Mouse (Mus musculus) left cerebral cortex, postnatal 10 days (tissue): ENCODE measurements around the gene Adck1. TPM values are rescaled to one million over a fixed set of nuclear protein-coding genes. Genes with fewer than 3 reads are reported as not detected.
A peak's percentile ranks its signal among the peaks of the same experiment; 100 is the strongest.
"Not testable (repeated sequence)": the region's sequence is repeated elsewhere in the genome, so short reads cannot be mapped to it uniquely, and the experiment has no call there.

Experiments used
- DNase-seq, 2 experiments: peaks; one replicate each; pipeline ENCODE4 v3.0.0; 2021 to 2022; ENCODE audit warnings: low spot score in 2 of 2, mixed read lengths in 1 of 2; ENCODE audit errors: extremely low spot score in 1 of 2
- intact Hi-C: fragments of 180-260 bp; cut with DNase I; formaldehyde crosslinking; loops from one replicate; pipeline ENCODE4 v1.15.1; 2025
- total RNA-seq, 2 experiments: library from RNA; stranded (reverse); gene quantifications; 2 replicates each; pipeline ENCODE4 v1.2.3; 2021

Adck1 gene
- total RNA-seq: 10 to 100 TPM; 34.3 to 36.3 TPM

- intact Hi-C loops: no loop called here
- DNase-seq: peak; percentile 93
Observed at GRCm38 (mm10) chr12:88360441-88361119, at the start of gene Adck1. Gene Adck1, plus strand, starts transcription at chr12:88360554.

GRCm38 (mm10) chr12:88314556-88314955 lies 45.8 kb upstream of the Adck1 start:
- intact Hi-C loops: no loop called here
- DNase-seq: no peak

GRCm38 (mm10) chr12:88323926-88324325 lies 36.4 kb upstream of the Adck1 start, which contains the start of gene Gm5039:
Gene Gm5039, minus strand, starts transcription at chr12:88324026.
- DNase-seq, intact Hi-C loops: not testable (repeated sequence)

- DNase-seq, intact Hi-C loops: not testable (repeated sequence)
Observed at GRCm38 (mm10) chr12:88336662-88337413, 23.5 kb upstream of the Adck1 start.

GRCm38 (mm10) chr12:88341286-88341685 lies 19.1 kb upstream of the Adck1 start:
- intact Hi-C loops, DNase-seq: not testable (repeated sequence)

GRCm38 (mm10) chr12:88354182-88354702 lies 6.1 kb upstream of the Adck1 start:
- peak in 1 of 2 experiments; percentile 21 for DNase-seq
- intact Hi-C loops: no loop called here

- intact Hi-C loops: no loop called here
Observed at GRCm38 (mm10) chr12:88361120-88361445, 729 bp downstream of the Adck1 start.

GRCm38 (mm10) chr12:88367673-88368072 lies 7.3 kb downstream of the Adck1 start:
- intact Hi-C loops: no loop called here

More at GRCm38 (mm10) chr12:88361120-88361445, 729 bp downstream of the Adck1 start:
- DNase-seq: no peak

GRCm38 (mm10) chr12:88368618-88369017 lies 8.3 kb downstream of the Adck1 start:
- intact Hi-C loops: no loop called here

More at GRCm38 (mm10) chr12:88367673-88368072, 7.3 kb downstream of the Adck1 start:
- DNase-seq: no peak

GRCm38 (mm10) chr12:88369690-88370089 lies 9.3 kb downstream of the Adck1 start:
- intact Hi-C loops, DNase-seq: not testable (repeated sequence)

More at GRCm38 (mm10) chr12:88368618-88369017, 8.3 kb downstream of the Adck1 start:
- no peak for DNase-seq

GRCm38 (mm10) chr12:88370321-88370720 lies 10.0 kb downstream of the Adck1 start:
- intact Hi-C loops, DNase-seq: not testable (repeated sequence)

GRCm38 (mm10) chr12:88372018-88372417 lies 11.7 kb downstream of the Adck1 start:
- DNase-seq: no peak
- intact Hi-C loops: no loop called here

- intact Hi-C loops: no loop called here
- DNase-seq: peak in 1 of 2 experiments; percentile 20
Observed at GRCm38 (mm10) chr12:88376820-88377219, 16.5 kb downstream of the Adck1 start.

- no peak for DNase-seq
- intact Hi-C loops: no loop called here
Observed at GRCm38 (mm10) chr12:88378256-88378655, 17.9 kb downstream of the Adck1 start.

- intact Hi-C loops: no loop called here
- DNase-seq: peak in 1 of 2 experiments; percentile 31
Observed at GRCm38 (mm10) chr12:88388832-88389231, 28.5 kb downstream of the Adck1 start.

- no peak for DNase-seq
- intact Hi-C loops: no loop called here
Observed at GRCm38 (mm10) chr12:88398658-88399057, 38.3 kb downstream of the Adck1 start.

- intact Hi-C loops: loop anchor here (10.0 kb wide), 1 partner anchor 301 kb away; no protein-coding TSS in a partner anchor
- no peak for DNase-seq
Observed at GRCm38 (mm10) chr12:88403541-88403940, 43.2 kb downstream of the Adck1 start.

GRCm38 (mm10) chr12:88405113-88405512 lies 44.8 kb downstream of the Adck1 start:
- intact Hi-C loops: loop anchor here (10.0 kb wide), 1 partner anchor 300 kb away; no protein-coding TSS in a partner anchor
- DNase-seq: peak; percentile 69 to 72

- intact Hi-C loops: loop anchor here (10.0 kb wide), 1 partner anchor 297 kb away; no protein-coding TSS in a partner anchor
- DNase-seq: no peak
Observed at GRCm38 (mm10) chr12:88407996-88408322, 47.6 kb downstream of the Adck1 start.
